Mouse (Mus musculus) frontal cortex, adult 2 months (tissue): ENCODE measurements around the gene Klhdc9. TPM values are rescaled to one million over a fixed set of nuclear protein-coding genes. Genes with fewer than 3 reads are reported as not detected.

Source experiments
- DNase-seq, 2 experiments: peaks; one replicate each; pipeline ENCODE4 v3.0.0; 2022; ENCODE audit warnings: low spot score in 1 of 2; ENCODE audit errors: extremely low spot score in 1 of 2
- polyA plus RNA-seq: library from polyadenylated mRNA; depleted of rRNA; stranded (reverse); fragments of >200 nt; gene quantifications from 2 replicates; pipeline ENCODE4 v1.2.3, GENCODE M21; 2012; rRNA removed

The Klhdc9 gene
- 7.9 and 9.0 TPM in 2 replicates for polyA plus RNA-seq

- peak; percentile 94 to 95 for DNase-seq
These were observed at the start of gene Klhdc9 for GRCm38 (mm10) chr1:171360656-171361055. Gene Klhdc9 (minus strand): TSS chr1:171360798.

- no peak for DNase-seq
These were observed 49.6 kb upstream of the Klhdc9 start for GRCm38 (mm10) chr1:171410231-171410630.

DNA sequence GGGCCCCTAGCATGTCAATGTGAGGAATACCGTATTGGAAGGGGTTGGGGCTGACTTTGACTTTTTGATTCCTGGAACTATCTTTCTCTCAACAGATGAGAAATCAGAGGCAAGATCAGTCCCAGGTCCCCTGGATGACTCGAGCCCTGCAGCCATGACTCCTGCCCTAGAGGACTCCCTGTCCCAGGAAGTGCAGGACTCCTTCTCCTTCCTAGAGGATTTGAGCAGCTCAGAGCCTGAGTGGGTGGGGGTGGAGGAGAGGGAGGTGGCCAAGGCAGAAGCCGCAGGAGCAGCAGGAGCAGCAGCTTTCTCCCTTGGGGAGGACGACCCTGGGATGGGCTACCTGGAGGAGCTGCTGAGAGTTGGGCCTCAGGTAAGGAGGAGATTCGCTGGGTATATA, 46.7 kb upstream of the Klhdc9 start:
- no peak for DNase-seq

GRCm38 (mm10) chr1:171402991-171403390, 42.4 kb upstream of the Klhdc9 start:
- DNase-seq, result no peak

DNA sequence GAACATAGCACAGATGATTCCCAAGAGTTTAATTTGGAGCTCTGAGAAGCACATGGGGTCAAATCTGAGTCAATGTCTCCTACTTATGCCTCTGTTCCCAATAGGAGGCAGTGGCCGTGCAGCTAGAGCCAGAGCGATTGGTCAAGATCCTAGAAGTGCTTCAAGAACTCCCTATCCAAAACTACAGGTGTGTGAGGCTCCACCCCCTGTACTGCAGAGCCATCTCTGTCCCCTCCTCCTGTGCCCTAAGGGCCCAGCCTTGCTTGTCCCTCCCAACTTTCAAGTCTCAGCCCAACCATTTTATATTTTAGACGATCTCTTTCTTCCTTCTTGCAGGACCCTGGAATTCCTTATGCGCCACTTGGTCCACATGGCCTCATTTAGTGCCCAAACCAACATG, 41.2 kb upstream of the Klhdc9 start:
- no peak for DNase-seq

DNA sequence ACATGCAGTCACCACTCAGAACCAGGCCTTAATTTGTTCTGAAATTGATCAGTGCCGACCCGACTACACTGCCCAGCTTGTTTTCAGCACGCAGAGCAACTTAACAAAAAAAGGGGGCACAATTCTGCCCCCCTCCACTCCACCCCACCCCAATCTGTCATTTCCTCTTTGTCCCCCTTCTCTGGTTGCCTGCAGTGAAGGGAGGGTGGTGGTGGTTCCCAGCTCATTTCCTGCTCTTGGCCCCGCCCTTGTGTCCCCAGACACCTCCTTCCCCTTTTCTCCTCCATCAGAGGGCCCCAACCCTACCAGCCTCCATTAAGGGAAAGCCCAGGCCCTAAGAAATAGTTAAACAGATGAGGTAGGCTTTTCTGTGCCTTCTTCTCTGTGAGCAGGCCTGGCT, 29.5 kb upstream of the Klhdc9 start:
- DNase-seq, result no peak

- no peak for DNase-seq
These were observed 27.9 kb upstream of the Klhdc9 start, which contains the start of gene Arhgap30 for GRCm38 (mm10) chr1:171388376-171389102. Gene Arhgap30 (plus strand): TSS chr1:171388954.

DNA sequence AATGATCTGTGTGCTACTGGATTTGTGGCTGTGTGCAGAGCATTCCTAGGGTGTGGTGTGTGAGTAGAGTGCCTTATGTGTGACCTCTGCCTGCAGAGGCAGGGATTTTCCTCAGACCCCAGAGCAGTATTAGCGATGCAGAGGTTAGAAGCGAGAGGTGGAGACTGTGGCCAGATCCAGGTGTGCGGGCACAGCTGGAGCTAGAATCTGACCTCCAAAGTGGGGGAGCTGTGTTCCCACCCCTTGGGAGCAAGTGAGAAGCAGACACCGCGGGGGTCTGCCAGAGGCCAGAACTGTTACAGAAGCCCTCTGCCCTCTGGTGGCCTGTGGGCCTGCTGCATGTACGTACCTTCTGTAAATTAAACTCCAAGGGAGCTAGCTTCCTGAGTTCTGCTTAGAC, 26.5 kb upstream of the Klhdc9 start:
- DNase-seq, result no peak

- DNase-seq, result no peak
These were observed 24.6 kb upstream of the Klhdc9 start for GRCm38 (mm10) chr1:171385171-171385570.

DNA sequence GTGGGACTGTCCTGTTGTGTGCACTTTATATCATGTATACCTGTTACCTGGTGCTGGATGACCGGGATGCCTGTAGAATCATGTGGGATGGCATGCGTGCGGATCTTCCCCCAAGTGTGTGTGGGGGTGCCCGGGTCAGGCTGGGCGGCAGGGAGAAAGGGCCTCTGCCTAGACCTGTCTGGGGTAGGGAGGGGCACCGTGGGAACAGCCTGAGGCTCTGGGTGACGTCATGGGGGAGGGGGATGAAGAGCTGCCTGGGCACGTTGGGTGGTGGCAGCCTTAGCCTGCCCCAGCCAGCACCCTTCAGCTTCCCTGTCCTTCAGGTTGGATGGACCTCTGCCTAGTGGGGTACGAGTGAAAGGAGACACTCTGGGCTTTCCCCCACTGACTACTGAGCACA, 23.8 kb upstream of the Klhdc9 start:
- DNase-seq, result no peak

GRCm38 (mm10) chr1:171382096-171382620, 21.6 kb upstream of the Klhdc9 start:
- no peak for DNase-seq

- peak in 1 of 2 experiments; percentile 84 for DNase-seq
These were observed 19.5 kb upstream of the Klhdc9 start for GRCm38 (mm10) chr1:171379935-171380599.

DNA sequence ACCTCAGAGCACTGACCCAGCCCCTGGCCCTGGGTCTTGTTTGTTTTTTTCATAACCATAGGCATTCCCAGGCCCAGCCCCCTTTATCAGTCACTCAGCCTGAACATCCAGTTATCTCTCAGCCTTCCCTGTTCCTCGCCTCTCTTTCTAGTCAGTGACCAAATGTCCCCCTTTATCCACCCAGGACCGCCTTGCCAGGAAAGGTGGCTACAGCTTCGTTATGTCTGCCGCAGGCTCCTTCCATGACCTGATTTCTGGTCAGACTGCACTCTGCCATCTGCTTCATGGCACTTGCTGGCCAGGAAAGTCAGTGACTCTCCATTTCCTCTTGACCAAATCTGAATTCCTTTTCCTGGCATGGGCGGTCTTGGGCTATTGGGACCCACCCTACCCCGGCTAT, 17.7 kb upstream of the Klhdc9 start:
- DNase-seq, result no peak

DNA sequence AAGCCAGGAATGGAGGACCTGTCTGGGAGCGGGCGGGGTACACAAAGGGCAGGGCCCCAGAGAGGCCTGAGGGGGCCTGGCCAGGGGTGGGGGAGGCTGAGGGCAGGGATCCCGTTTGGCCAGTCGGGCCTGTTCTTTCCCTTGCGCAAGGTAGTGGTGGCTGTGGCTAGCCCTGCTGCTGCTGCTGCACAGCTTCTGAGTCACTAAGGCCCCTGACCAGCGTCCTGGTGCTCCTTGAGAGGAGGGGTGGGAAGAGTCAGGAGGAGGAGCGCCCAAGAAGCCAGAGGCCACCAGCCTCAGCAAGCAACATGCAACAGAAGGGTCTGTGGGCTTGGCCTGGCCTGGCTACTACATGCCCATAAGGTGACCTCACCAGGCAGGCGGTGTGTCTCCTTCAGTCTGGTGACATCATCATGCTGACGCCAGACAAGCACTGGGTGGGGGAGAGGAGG, 15.1 kb upstream of the Klhdc9 start:
- no peak for DNase-seq

GRCm38 (mm10) chr1:171373946-171374345, 13.3 kb upstream of the Klhdc9 start:
- no peak for DNase-seq

DNA sequence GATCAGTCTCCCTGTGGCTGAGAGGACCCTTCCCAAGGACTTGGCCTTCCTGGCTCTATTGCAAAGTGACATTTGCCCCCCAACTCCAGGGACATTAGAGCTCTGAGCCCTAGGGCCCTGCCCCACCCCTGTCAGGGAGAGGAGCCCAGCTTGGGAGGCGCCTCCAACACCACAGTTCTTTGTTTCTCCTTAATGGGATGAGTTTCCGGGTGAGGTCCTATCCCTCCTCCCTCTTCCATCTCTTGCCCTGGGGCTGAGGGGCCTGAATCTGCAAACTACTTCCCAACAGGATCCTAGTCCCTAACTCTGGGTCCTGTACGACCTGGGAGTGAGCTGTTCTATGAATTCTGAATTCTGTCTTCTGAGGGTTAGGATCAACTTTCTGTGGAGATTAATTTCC, 12.3 kb upstream of the Klhdc9 start:
- DNase-seq, result no peak

DNA sequence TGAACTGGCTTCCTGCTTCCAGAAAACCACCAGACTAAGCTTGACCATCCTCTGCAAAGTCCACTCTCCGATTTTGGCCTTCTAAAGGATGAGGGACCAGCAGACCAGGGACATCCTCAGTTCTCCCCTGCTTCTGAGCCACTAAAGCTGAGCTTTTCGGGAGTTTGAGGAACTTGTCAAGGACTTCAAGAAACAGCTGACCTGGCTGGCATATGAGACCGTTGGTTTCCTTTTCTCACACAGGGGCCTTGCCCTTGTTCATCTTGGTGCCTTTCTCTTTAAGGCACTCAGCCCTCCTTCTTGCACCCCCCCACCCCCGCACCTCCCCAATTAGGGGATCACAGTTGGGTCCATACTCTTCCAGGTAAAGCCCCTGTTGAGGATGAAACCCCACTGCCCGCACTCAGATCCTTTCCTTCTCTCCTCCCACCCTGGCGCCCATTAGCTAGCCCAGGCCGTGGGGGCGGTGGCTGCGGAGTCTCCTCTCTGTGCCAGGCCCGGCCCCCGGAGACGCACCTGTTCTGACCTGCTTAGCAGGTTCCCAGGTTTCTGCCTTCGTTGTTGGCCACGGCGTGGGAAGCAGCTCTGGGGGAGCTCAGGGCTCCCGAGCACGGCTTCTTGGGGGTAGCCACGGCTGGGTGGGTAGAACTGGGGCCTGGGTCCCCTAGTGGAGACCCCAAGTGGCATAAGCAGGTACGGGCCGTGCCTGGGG, 9.4 kb upstream of the Klhdc9 start, which contains the start of gene Nectin4:
Gene Nectin4, plus strand, starts transcription at position 255 of the 712 bp plus-strand sequence.
- DNase-seq, result no peak

GRCm38 (mm10) chr1:171365934-171366333, 5.3 kb upstream of the Klhdc9 start:
- DNase-seq, result no peak

- peak in 1 of 2 experiments; percentile 88 for DNase-seq
These were observed 807 bp upstream of the Klhdc9 start for GRCm38 (mm10) chr1:171361106-171362103.

DNA sequence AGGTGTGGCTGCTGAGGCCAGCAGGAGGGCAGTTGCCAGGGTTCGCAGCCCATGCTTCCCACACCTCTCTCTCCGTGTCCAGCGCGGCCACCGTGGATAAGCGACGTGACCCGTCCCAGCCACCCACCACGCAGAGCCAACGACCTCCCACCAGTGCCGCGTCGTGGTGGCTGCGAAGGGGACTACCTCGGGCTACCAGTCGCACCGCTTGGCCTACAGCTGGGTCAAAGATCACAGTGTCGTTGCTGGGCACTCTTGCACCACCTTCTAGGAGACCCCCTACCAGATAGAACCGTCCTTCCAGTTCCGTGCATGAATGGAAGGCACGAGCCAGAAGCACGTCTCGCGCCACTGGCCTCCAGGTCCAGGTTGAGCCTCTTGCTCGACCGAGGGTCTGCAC, 345 bp downstream of the Klhdc9 start:
- DNase-seq, result peak in 1 of 2 experiments; percentile 43
